Mouse (Mus musculus): Measurements from ENCODE around the gene Cdk14.

DNA sequence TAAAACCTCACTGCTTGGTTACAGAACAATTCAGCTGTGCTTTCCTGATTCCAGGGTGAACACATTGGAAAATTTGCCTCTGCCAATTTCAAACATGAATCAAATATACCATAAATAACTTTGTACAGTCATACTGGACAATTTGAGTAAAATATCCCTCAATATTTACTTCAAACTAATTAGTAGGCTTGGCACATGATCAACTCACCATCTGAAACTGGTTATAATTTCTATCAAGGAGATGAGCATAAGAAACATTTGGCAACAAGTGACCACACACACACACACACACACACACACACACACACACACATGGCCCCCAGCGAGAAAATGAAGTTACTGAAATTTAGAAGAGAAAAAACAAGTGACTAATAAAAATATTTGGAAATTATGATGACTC, 304.6 kb downstream of the Cdk14 start:
- no peak for TF ChIP-seq CTCF (IDR thresholded peaks at IDR 0.05)
- no peak for TF ChIP-seq EP300 (IDR thresholded peaks at IDR 0.05)
